Mouse (Mus musculus) lung, embryonic 16.5 days (tissue): ENCODE measurements around the gene Kcnk5. TPM values are rescaled to one million over a fixed set of nuclear protein-coding genes. Genes with fewer than 3 reads are reported as not detected.
A peak's percentile ranks its signal among the peaks of the same experiment; 100 is the strongest.

Source experiments
- ATAC-seq: fragments of 200-750 bp; cut with Nextera tagmentation; 2 replicates; pipeline ENCODE4 v1.8.0; 2017; ENCODE audit warnings: low read depth, mild to moderate bottlenecking, moderate library complexity
- H3K27ac ChIP-seq: fragments of 300-500 bp; sonication (generic); 2 replicates; pipeline ENCODE4 v1.5.1; 2014; ENCODE audit warnings: mild to moderate bottlenecking, control low read depth, low read length
- H3K27me3 ChIP-seq: fragments of 300-500 bp; sonication (generic); 2 replicates; pipeline ENCODE4 v1.6.1; 2014; ENCODE audit warnings: low read depth, low read length, mixed read lengths; ENCODE audit not compliant: control insufficient read depth, insufficient read depth
- H3K36me3 ChIP-seq: fragments of 300-500 bp; sonication (generic); 2 replicates; pipeline ENCODE4 v1.6.1; 2014; ENCODE audit warnings: low read length; ENCODE audit not compliant: control insufficient read depth, insufficient read depth
- H3K4me1 ChIP-seq: fragments of 300-500 bp; sonication (generic); replicated peaks from 2 replicates; pipeline ENCODE4 v1.6.1; 2014; ENCODE audit warnings: low read length, mixed read lengths; ENCODE audit not compliant: control insufficient read depth, insufficient read depth
- H3K4me2 ChIP-seq: fragments of 300-500 bp; sonication (generic); 2 replicates; pipeline ENCODE4 v1.6.1; 2014; ENCODE audit warnings: low read depth, low read length, control low read depth
- H3K4me3 ChIP-seq: fragments of 300-500 bp; sonication (generic); 2 replicates; pipeline ENCODE4 v1.5.1; 2014; ENCODE audit warnings: mild to moderate bottlenecking, low read length, control low read depth
- H3K9ac ChIP-seq: fragments of 300-500 bp; sonication (generic); 2 replicates; pipeline ENCODE4 v1.6.1; 2014; ENCODE audit warnings: low read length, control low read depth
- H3K9me3 ChIP-seq: fragments of 300-500 bp; sonication (generic); 2 replicates; pipeline ENCODE4 v1.6.1; 2016; ENCODE audit warnings: low read length; ENCODE audit not compliant: control insufficient read depth
- WGBS: fragments of 180-500 bp; shearing (Covaris S2); extraction: QIAGEN DNeasy Blood & Tissue Kit; methylation state at CpG from one replicate; pipeline ENCODE4 v1.1.7; 2014; 5-methylcytosine and 5-hydroxymethylcytosine counted together
- polyA plus RNA-seq: library from polyadenylated mRNA; unstranded; fragments of >200 nt; fragmentation: Nextera tagmentation; extraction: Ambion mirVana; gene quantifications from 2 replicates; pipeline ENCODE4 v1.2.1, GENCODE M21; 2015

Kcnk5 gene
- polyA plus RNA-seq, 1 experiment from 2014 or later, result 14.2 TPM

- Histone ChIP-seq H3K4me1 (peaks cover 26% of the 10 kb centered on the region), H3K36me3 (no peaks in the 10 kb centered on the region), H3K4me2 (no peak overlapping the region)
Observed at GRCm38 (mm10) chr14:20165413-20165812, 16.2 kb downstream of the Kcnk5 start.

GRCm38 (mm10) chr14:20164438-20164837 lies 17.2 kb downstream of the Kcnk5 start:
- ATAC-seq, result no peak
- Histone ChIP-seq H3K9ac (no peak overlapping the region), H3K9me3 (no peaks in the 10 kb centered on the region), H3K4me2 (no peak overlapping the region), H3K27me3 (no peaks in the 10 kb centered on the region), H3K36me3 (no peaks in the 10 kb centered on the region), H3K4me1 (peaks cover 34% of the 10 kb centered on the region), H3K27ac (no peak overlapping the region), H3K4me3 (no peak overlapping the region)
- WGBS, result 64% methylated on average over 7 of the region's 7 CpGs

More at GRCm38 (mm10) chr14:20165413-20165812, 16.2 kb downstream of the Kcnk5 start:
- Histone ChIP-seq H3K9ac (no peak overlapping the region), H3K4me3 (no peak overlapping the region), H3K27me3 (no peaks in the 10 kb centered on the region), H3K27ac (no peak overlapping the region), H3K9me3 (no peaks in the 10 kb centered on the region)
- WGBS, result 55% methylated on average over 1 of the region's 1 CpGs
- peak; percentile 81 for ATAC-seq

GRCm38 (mm10) chr14:20162686-20163085 lies 18.9 kb downstream of the Kcnk5 start:
- Histone ChIP-seq H3K27ac (no peak overlapping the region), H3K4me3 (no peak overlapping the region), H3K9ac (no peak overlapping the region), H3K27me3 (no peaks in the 10 kb centered on the region), H3K36me3 (no peaks in the 10 kb centered on the region), H3K9me3 (no peaks in the 10 kb centered on the region), H3K4me1 (peaks cover 40% of the 10 kb centered on the region), H3K4me2 (no peak overlapping the region)
- no peak for ATAC-seq
- 30% methylated on average over 6 of the region's 6 CpGs for WGBS

- H3K36me3 ChIP-seq, result no peaks in the 10 kb centered on the region
- H3K27ac ChIP-seq, result no peak overlapping the region; the same call in 1 of the 2 replicates
- ATAC-seq, result peak; percentile 83
- H3K27me3 ChIP-seq, result no peaks in the 10 kb centered on the region
- peaks cover 28% of the 10 kb centered on the region for H3K4me1 ChIP-seq
- no peak overlapping the region for H3K4me2 ChIP-seq
- 38% methylated on average over 8 of the region's 8 CpGs for WGBS
- no peak overlapping the region for H3K9ac ChIP-seq
- H3K4me3 ChIP-seq, result no peak overlapping the region
- no peaks in the 10 kb centered on the region for H3K9me3 ChIP-seq
Observed at GRCm38 (mm10) chr14:20158727-20159681, 22.6 kb downstream of the Kcnk5 start.

GRCm38 (mm10) chr14:20157595-20157994 lies 24.0 kb downstream of the Kcnk5 start:
- no peaks in the 10 kb centered on the region for H3K9me3 ChIP-seq
- no peak overlapping the region for H3K27ac ChIP-seq
- WGBS, result 76% methylated on average over 10 of the region's 10 CpGs
- ATAC-seq, result no peak
- no peak overlapping the region for H3K4me3 ChIP-seq
- H3K4me1 ChIP-seq, result peaks cover 20% of the 10 kb centered on the region
- no peak overlapping the region for H3K4me2 ChIP-seq
- no peaks in the 10 kb centered on the region for H3K36me3 ChIP-seq
- H3K27me3 ChIP-seq, result no peaks in the 10 kb centered on the region
- no peak overlapping the region for H3K9ac ChIP-seq

- ATAC-seq, result no peak
- Histone ChIP-seq H3K36me3 (no peaks in the 10 kb centered on the region), H3K4me2 (no peak overlapping the region), H3K9me3 (no peaks in the 10 kb centered on the region), H3K9ac (no peak overlapping the region), H3K4me3 (no peak overlapping the region), H3K4me1 (peaks cover 14% of the 10 kb centered on the region), H3K27ac (no peak overlapping the region), H3K27me3 (no peaks in the 10 kb centered on the region)
- 61% methylated on average over 10 of the region's 10 CpGs for whole genome bisulfite sequencing
Observed at GRCm38 (mm10) chr14:20155718-20156117, 25.9 kb downstream of the Kcnk5 start.

- WGBS, result 72% methylated on average over 4 of the region's 4 CpGs
- no peak overlapping the region for H3K4me2 ChIP-seq
- H3K36me3 ChIP-seq, result no peaks in the 10 kb centered on the region
- H3K4me3 ChIP-seq, result no peak overlapping the region
- peaks cover 12% of the 10 kb centered on the region for H3K4me1 ChIP-seq
- no peak overlapping the region for H3K9ac ChIP-seq
- no peaks in the 10 kb centered on the region for H3K27me3 ChIP-seq
- no peaks in the 10 kb centered on the region for H3K9me3 ChIP-seq
- ATAC-seq, result no peak
- no peak overlapping the region for H3K27ac ChIP-seq
Observed at GRCm38 (mm10) chr14:20154937-20155336, 26.7 kb downstream of the Kcnk5 start.

GRCm38 (mm10) chr14:20154245-20154644 lies 27.4 kb downstream of the Kcnk5 start:
- H3K9ac ChIP-seq, result no peak overlapping the region
- no peaks in the 10 kb centered on the region for H3K9me3 ChIP-seq
- no peak overlapping the region for H3K4me3 ChIP-seq
- no peak overlapping the region for H3K27ac ChIP-seq
- 34% methylated on average over 7 of the region's 7 CpGs for WGBS
- H3K4me1 ChIP-seq, result peaks cover 5% of the 10 kb centered on the region
- no peaks in the 10 kb centered on the region for H3K27me3 ChIP-seq
- H3K4me2 ChIP-seq, result no peak overlapping the region
- no peaks in the 10 kb centered on the region for H3K36me3 ChIP-seq
- ATAC-seq, result no peak

GRCm38 (mm10) chr14:20149127-20150080 lies 32.2 kb downstream of the Kcnk5 start:
- no peak overlapping the region for H3K27ac ChIP-seq
- no peak overlapping the region for H3K4me3 ChIP-seq
- H3K4me1 ChIP-seq, result peaks cover 2% of the 10 kb centered on the region; the same call in 1 of the 2 replicates
- H3K4me2 ChIP-seq, result no peak overlapping the region
- WGBS, result 82% methylated on average over 22 of the region's 22 CpGs
- H3K27me3 ChIP-seq, result no peaks in the 10 kb centered on the region
- H3K9ac ChIP-seq, result no peak overlapping the region
- H3K9me3 ChIP-seq, result no peaks in the 10 kb centered on the region
- no peak for ATAC-seq
- H3K36me3 ChIP-seq, result peaks cover 8% of the 10 kb centered on the region
